Mouse (Mus musculus): ENCODE measurements around the gene Arl8b. TPM values are rescaled to one million over a fixed set of nuclear protein-coding genes. Genes with fewer than 3 reads are reported as not detected.

Gene Arl8b
- total RNA-seq (2021), result 100 to 1,000 TPM; 107 to 126 TPM
- long read RNA-seq, experiment 1, full-length matches to known transcripts, result 78 of 89 reads
- long read RNA-seq, experiment 1, partial matches to known transcripts, result 7 of 89 reads
- long read RNA-seq, experiment 1, other reads (novel, unspliced or antisense), result 4 of 89 reads
- long read RNA-seq, experiment 2, full-length matches to known transcripts, result 85 of 138 reads
- long read RNA-seq, experiment 2, partial matches to known transcripts, result 48 of 138 reads
- long read RNA-seq, experiment 2, other reads (novel, unspliced or antisense), result 5 of 138 reads

DNA sequence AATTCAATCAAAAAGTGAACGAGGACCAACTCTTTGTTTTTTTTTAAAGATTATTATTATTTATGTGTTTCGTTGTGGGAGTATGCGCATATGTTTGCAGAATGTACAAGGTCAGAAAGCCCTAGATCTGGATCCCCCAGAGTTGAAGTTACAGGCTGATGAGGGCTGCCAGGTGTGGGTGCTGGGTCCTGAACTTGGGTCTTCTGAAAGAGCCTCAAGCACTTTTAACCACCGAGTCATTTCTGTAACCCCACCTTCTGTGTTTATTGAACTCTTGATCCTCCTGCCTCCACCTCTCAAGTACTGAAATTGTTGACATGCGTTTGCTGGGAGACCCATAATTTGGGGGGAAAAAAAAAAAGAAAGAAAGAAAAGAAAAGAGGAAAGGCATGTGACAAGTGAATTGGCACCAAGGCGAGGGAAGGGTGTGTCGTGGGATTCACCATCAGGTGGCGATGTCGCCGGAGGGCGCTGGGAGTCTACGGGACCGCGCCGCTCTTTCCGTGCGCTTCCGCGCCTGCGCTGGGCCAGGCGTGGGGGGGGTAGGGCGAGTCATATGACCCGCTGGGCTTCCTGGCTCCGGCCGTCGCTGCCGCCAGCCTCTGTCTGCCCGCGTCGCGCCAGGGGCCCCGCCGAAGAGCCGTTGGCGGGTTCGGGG, at the start of gene Arl8b:
Gene Arl8b, plus strand, starts transcription at position 574 of the 658 bp plus-strand sequence.
- DNase-seq (ENCODE audit: low spot score in 2 of 2), result peak; percentile 99

DNA sequence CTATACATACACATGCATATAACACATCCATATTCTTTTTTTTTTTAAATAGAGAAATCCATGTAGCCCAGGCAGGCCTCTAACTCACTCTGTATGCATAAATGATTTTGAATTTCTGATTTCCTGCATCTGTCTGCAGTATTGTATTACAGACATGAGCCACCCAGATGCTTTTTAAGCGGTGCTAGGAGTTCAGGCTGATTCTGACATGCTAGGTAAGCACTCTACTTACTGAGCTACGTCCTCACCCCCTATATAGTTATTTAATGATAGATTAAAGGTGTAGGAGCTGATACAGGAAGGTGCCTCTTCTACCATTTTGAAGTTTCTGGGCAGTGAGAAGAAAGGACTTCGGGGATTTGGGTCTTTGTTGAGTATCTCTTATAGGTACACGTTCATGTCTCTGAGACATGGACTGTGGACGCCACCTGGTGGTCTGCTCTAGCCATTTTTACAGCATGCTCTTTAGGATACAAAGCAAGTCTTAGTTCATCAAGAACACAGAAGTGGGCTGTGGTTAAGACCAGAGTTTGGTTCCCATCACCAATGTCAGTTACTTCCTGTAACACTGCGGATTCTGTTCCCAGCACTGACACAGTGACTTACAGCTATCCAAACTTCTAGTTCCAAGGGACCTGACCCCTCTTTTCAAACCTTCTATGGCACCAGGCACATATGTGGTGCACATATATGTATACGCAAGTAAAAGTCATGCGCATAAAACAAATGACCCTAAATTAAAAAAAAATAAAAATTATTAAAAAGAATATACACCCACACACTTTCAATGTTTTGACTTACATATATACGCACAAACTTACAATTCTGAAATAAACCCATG, 46.8 kb upstream of the Arl8b start:
- DNase-seq (ENCODE audit: low spot score in 2 of 2), result peak; percentile 63 to 73

DNA sequence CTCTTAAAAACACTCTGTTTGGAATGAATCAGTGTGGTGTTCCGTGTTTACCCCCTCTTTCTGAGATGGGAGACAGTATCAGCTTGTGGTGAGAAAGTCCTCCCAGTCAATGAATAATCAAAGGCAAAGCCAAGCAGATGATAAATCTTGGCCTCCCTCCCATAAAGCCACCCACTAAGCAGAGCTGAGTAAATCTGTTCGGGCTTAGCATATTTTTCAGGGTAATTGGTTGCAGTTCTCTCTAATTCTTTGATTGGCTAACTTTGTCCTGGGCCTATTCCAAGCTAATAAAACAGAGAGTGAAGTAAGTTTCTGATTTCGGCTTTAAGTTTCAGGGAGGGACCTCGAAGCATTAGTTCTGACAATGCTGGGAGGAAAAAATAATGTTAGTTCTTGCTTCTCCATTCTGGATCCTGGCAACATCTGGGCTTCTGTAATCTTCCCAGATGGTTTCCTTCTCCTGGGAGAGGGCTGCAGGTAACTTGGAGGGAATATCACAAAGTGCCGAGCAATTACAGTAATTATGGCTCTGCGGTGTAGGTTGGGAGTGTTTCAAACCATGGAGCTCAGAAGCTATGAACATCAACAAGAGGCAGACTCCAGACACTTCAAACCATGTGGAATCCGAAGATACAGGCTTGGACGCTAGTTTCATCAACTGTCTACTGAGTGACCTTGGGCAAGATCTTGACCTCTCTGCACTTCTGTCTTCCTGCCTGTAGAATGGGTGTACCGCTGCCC, 44.3 kb upstream of the Arl8b start:
- no peak for DNase-seq (ENCODE audit: low spot score in 2 of 2)

DNA sequence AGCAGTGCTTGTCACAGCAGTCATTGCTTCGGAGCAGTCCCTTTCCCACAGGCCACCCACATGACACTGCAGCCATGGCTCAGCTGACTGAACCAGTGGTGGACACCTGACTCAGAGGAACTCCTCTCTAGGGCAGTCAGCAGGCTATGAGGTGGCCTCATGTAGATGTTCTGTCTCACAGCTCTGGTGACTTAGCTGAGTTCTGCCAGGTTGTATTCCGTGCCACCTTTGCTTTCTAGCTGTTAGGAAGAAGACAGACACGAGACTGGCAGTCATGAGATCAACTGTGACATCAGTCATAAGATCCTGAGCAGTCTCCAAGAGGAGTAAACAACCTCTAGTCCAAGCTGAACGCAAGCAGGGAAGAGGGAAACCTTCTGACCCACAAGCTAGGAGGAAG, 42.3 kb upstream of the Arl8b start:
- DNase-seq (ENCODE audit: low spot score in 2 of 2), result no peak

DNA sequence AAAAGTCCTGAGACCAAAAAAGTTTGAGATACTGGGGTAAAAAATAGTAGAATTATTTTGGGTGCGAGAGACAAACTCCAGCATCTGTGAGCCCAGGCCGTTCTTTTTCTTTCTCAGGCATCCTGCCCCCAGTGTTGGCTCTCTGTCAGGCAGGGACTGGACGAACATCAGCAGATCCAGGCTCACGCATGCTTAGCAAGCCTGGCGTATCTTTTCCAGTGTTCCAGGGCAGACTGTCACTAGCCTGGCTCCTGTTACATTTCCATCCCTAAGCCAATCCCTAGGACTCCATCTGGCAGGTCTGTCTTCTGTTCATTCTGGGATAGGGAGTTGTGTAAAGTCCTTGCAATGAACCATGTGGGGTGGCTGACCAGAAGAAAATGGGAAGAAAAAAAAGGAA, 39.2 kb upstream of the Arl8b start:
- DNase-seq (ENCODE audit: low spot score in 2 of 2), result no peak

DNA sequence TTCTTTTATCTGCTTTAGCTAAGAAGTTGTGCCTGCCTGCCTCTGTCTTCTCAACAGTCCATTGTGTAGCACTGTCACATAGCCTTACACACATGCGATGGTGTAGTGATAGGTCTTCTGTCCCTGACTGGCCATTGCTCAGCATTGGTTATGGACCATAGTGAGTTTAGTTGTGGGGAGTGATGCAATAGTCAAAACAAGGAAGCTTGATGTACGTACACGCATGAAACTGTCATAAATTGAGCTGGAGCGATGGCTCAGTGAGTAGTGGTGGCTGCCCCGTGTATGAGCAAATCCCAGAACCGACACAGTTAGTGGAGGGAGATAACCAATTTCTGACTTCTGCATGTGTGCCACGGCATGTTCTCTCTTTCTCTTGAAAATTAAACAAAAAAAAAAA, 31.6 kb upstream of the Arl8b start:
- DNase-seq (ENCODE audit: low spot score in 2 of 2), result no peak

DNA sequence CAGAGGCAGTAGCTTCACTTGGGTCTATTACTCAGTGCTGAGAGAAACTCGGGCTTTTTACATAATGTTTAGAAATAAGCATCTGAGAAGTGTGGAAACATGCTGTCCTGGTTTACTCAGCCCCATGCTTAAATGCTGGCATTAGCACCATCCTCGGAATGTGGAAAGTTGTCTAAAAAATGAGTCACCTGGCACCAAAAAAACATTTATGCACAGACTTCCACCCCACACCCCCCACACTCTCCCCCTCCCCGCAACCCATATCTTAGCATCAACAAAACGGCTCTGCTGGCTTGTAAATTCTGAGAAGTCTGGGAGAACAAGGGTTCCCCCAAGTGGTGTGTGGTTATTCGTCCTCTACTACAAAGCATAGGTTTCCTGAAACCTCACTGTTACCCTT, 30.5 kb upstream of the Arl8b start:
- no peak for DNase-seq (ENCODE audit: low spot score in 2 of 2)

DNA sequence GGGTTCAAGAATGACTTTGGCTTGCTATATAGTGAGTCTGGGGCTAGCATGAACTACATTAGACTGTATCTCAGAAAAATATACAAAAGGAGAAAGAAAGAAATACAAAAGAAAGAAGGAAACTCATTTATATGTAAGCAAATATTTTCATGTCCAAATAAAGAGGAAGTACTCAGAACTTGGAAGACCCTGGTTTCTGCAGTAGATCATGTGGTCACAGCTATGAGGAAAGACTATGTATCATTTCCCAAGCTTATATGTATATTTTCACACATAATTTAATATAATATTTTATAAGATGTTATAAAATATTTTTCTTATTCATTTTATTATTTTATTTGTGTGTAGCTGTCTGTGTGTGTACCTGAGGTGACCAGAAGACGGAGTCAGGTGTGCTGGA, 29.4 kb upstream of the Arl8b start:
- DNase-seq (ENCODE audit: low spot score in 2 of 2), result no peak

DNA sequence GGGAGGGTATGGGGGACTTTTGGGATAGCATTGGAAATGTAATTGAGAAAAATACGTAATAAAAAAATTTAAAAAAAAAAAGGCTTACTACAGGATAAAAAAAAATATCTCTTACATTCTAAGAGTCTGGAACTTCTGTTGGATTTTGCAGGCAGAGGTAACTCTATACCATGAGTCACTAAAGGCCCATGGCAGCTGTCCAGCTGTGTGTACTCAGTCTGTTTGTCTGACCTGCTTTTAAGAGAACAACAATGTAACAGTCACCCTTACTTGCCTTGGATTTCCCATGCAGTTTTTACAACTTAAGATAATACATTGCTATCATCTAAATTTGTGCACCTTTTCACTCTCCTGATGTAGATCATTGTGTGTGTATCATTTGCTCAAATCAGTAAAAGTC, 28.5 kb upstream of the Arl8b start:
- peak in 1 of 2 experiments; percentile 23 for DNase-seq (ENCODE audit: low spot score in 2 of 2)

DNA sequence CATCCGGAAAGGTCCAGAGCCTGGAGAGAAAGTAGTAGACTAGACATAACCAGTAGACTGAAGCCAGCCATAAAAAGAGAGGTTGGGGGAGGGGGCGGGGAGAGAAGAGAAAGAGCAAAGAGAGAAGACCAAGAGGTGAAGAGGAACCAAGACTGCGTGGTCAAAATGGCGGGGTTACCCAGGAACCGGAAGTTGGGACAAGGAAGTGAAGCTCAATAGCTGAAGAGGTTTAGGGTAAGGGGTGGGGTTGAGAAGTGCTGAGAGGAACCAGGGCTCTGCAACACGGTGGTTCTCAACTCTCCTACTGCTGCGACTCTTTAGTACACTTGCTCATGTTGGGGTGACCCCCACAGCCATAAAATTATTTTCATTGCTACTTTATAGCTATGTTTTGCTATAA, 27.0 kb upstream of the Arl8b start:
- DNase-seq (ENCODE audit: low spot score in 2 of 2), result no peak

DNA sequence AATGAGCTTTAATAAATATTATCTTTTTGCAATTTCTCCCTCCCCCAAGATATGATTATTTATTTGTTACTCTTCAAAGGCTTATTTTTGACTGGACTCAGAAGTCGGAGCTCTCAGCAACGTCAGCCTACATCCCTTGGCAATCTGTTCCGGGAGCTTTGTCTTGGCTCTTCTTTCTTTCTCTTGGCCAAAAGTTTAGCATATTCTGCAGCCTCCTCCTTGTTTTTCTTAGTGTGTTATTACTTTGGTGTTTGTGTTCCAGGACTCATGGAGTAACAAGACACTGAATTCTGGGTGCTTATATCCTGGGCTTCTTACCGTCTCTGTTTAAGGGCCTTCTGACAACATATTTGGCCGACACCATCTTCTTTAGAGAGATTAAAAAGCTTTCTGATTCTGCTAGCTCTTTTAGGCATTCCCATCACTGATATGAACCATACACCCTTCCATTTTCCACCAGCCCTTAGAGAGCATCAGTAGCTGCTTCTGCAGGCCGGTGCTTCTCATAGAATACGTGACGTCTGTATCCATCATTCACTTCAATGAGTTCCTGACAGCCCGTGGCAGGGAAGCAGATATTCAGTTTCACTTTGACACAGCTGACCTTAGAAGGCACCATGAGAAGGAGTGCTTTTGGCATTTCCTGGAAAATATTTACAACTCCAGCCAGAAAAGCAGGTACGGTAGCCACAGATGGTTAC, 23.8 kb upstream of the Arl8b start:
- no peak for DNase-seq (ENCODE audit: low spot score in 2 of 2)

DNA sequence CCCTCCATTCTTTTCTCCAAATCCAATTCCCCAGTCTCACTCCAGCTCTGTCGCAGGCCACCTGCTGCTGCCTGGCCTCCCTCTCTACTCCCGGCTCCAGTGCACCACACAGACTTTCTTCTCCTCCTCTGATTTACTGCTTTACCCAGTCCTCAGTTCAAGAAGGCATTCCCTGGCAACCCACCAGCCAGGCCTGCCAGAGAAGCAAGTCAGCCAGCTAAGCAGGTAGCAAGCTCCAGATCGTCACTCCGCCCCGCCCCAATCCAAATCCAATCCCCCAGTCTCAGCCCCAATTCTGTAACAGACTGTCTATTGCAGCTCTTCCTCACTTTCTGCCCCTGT, 23.2 kb upstream of the Arl8b start:
- no peak for DNase-seq (ENCODE audit: low spot score in 2 of 2)

DNA sequence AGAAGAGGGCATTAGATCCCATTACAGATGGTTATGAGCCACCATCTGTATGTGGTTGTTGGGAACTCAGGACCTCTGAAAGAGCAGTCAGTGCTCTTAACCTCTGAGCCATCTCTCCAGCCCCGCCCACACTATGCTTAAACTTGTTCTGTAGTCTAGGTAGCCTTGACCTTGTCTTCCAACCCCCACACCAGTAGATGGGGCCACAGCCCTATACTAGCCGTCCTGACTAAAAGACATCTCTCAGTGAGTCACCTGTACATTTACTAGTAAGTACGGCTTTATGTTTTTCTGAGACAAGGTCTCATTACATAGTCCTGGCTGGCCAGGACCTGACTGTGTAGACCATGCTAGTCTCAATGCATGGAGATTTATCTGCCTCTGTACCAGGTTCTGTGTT, 12.0 kb upstream of the Arl8b start:
- no peak for DNase-seq (ENCODE audit: low spot score in 2 of 2)

DNA sequence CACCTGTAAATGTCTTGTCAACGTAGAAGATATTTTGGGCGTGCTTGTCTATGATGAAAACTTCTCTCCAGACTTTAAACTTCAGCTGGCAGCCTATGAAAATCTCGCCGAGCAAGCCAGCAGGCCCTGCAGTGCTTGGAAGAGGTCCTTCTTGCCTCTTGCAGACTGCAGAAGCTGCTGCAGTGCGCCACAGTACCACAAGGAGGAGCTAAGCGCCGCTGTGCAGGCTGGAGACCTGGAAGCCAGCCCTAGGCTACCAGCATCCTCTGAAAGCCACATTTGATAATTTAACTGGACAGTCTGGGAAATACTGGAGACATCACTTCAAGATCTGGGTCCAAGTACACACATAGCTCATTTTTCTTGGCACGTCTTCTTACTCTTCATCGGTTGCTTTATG, 10.0 kb upstream of the Arl8b start:
- peak; percentile 73 to 84 for DNase-seq (ENCODE audit: low spot score in 2 of 2)

DNA sequence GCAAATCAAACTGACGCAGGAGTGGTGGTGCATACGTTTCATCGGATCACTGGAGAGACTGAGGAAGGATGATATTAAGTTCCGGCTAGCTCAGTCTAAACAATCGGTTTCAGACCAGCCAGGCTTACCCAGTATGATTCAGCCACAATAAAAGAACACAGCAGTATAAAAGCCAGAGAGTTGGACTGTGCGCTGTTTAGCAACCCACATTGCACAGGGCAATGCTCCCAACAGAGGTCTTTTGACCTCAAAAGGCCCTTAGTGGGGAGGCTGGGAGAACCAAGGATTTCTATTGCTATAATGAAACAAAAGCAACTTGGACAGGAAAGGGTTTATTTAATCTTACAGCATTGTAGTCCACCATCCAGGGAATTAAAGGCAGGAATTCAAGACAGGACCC, 9.4 kb upstream of the Arl8b start:
- DNase-seq (ENCODE audit: low spot score in 2 of 2), result no peak

DNA sequence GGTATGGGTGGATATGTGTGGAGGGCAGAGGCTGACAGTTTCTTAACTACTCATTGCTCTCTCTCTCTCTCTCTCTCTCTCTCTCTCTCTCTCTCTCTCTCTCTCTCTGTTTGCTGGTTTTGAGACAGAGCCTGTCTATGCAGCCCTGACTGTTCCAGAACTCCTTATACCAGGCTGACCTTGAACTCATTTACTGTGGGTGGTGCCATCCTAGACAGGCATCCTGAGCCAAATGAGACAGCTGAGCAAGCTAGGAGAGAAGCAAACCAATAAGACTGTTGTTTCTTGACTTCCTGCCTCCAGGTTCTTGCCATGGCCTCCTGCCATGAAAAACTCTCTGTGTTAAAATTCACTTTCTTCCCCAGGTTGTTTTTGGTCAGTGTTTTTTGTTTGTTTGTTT, 6.6 kb upstream of the Arl8b start:
- DNase-seq (ENCODE audit: low spot score in 2 of 2), result no peak

DNA sequence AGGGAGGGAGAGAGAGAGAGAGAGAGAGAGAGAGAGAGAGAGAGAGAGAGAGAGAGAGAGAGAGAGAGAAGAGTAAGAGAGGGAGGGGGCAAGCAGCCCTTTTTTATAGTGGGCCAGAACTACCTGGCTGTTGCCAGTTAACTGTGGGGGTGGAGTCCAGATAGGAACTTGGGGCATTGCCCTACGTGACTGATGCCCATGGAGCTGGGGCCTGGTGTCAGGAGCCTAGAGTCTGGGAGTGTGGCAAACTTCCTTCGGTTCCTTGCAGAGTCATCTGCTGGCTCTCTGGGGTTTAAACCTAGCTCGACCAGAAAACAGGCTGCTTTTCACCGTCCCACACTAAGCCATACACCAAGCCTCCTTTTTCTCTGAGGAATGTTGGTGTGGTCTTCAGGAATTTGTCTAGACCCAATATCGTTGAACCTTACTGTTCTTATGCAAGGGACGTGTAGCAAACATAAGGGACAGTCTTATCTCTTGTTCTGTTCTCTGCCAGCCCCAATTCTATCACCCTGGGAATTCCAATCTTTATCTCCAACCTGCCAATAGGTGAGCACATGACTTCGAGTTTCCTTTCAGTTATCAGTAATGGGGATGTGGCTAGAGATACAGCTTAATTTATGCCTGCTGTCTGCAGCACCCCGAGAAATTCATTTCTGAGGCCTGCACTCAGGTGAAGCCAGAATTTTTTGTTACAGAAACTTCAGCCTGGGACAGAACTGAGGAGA, 5.2 kb upstream of the Arl8b start:
- DNase-seq (ENCODE audit: low spot score in 2 of 2), result no peak

DNA sequence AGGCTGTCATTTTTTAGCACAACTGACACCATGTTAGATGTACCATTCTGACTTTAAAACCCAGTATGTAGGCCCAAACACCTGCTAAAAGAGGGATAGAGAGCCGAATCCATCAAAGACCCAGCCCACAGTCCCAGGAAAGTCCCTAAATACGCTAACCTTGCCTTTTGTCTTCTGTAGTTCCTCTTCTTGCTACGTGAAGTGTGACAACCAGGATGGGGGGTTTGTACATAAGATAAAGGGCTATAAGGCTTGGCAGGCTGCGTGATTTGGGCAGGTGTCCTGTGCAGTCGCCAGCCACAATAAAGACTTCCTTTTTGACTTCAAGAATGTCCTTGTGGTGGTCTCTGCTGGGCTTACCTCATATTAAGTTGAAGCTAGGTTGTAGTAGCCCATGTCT, 4.5 kb upstream of the Arl8b start:
- DNase-seq (ENCODE audit: low spot score in 2 of 2), result no peak

DNA sequence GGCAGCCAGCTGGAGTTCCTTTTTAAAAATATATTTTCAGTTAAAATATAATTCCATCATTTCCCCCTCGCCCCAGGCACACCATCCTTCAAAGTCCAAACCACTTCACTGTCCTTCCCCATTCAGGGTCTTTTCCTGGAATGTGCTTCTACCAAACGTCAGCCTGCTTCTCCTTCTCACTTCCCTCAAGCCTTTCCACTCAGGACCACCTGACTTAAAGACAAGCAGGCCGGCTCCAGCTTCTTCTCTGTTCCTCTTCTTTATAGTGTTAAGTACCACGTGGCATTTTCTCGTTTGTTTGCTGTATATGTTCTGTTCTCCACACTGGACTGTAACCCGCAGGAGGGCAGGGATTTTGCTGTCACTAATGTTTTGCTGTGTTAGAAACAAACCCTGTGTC, 1.0 kb upstream of the Arl8b start:
- DNase-seq (ENCODE audit: low spot score in 2 of 2), result no peak

DNA sequence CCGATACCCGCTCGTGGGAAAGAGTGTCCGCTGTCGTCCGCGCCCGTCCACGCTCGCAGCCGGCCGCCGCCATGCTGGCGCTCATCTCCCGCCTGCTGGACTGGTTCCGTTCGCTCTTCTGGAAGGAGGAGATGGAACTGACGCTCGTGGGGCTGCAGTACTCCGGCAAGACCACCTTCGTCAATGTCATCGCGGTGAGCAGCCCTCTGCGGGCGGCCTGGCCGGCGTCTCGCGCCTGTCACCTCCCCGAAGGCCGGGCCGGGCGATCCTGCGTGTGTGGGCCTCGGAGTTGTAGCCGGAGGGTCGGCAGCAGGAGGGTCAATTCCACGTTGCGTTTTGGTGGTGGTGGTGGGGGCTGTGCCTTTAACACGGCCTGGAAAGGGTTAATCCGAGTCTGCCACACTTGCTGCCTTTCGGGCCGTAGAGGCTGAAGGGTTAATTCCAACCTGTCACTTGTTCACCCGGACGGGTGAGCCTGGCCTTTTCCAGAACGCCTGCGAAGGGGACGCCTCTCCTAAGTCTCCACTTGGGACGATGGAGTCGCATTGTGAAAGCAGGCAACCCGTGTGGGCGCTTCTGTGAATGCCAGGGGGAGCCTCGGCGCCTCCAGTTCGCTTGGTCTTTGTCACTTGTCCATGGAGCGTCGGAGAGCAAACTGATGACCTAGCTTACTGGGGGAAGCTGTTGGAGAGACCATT, 434 bp downstream of the Arl8b start:
- DNase-seq (ENCODE audit: low spot score in 2 of 2), result peak; percentile 25 to 38
